Mouse (Mus musculus) midbrain, embryonic 14.5 days (tissue): Measurements from ENCODE around the gene Msrb1. TPM values are rescaled to one million over a fixed set of nuclear protein-coding genes. Genes with fewer than 3 reads are reported as not detected.
"Not testable (repeated sequence)": the region's sequence is repeated elsewhere in the genome, so short reads cannot be mapped to it uniquely, and the experiment has no call there.

ENCODE experiments used
- ATAC-seq: fragments of 200-750 bp; cut with Nextera tagmentation; 2 replicates; pipeline ENCODE4 v1.8.0; 2017; ENCODE audit warnings: moderate number of reproducible peaks, moderate library complexity; ENCODE audit not compliant: low FRiP score, low TSS enrichment
- DNase-seq: peaks from one replicate; pipeline ENCODE4 v3.0.0-alpha.2; 2015
- H3K27ac ChIP-seq: fragments of 300-500 bp; sonication (generic); replicated peaks from 2 replicates; pipeline ENCODE4 v1.5.1; 2014; ENCODE audit warnings: mild to moderate bottlenecking, low read depth, low read length, moderate library complexity
- H3K27me3 ChIP-seq: fragments of 300-500 bp; sonication (generic); 2 replicates; pipeline ENCODE4 v1.6.1; 2014; ENCODE audit warnings: low read length, control low read depth, mixed read lengths; ENCODE audit not compliant: control insufficient read depth, insufficient read depth
- H3K36me3 ChIP-seq: fragments of 300-500 bp; sonication (generic); 2 replicates; pipeline ENCODE4 v1.6.1; 2014; ENCODE audit warnings: low read length, control low read depth; ENCODE audit not compliant: control insufficient read depth, insufficient read depth
- H3K4me1 ChIP-seq: fragments of 300-500 bp; sonication (generic); 2 replicates; pipeline ENCODE4 v1.6.1; 2014; ENCODE audit warnings: mild to moderate bottlenecking, antibody characterized with exemption, low read length, control low read depth; ENCODE audit not compliant: control insufficient read depth, insufficient read depth
- H3K4me2 ChIP-seq: fragments of 300-500 bp; sonication (generic); 2 replicates; pipeline ENCODE4 v1.6.1; 2014; ENCODE audit warnings: mild to moderate bottlenecking, low read length, moderate library complexity
- H3K4me3 ChIP-seq: fragments of 300-500 bp; sonication (generic); replicated peaks from 2 replicates; pipeline ENCODE4 v1.5.1; 2014; ENCODE audit warnings: low read depth, low read length
- H3K9ac ChIP-seq: fragments of 300-500 bp; sonication (generic); replicated peaks from 2 replicates; pipeline ENCODE4 v1.6.1; 2014; ENCODE audit warnings: mild to moderate bottlenecking, low read length, moderate library complexity
- H3K9me3 ChIP-seq: fragments of 300-500 bp; sonication (generic); 2 replicates; pipeline ENCODE4 v1.6.1; 2016; ENCODE audit warnings: low read length, control low read depth, mixed read lengths; ENCODE audit not compliant: control insufficient read depth
- WGBS: fragments of 180-500 bp; shearing (Covaris S2); extraction: QIAGEN DNeasy Blood & Tissue Kit; methylation state at CpG from one replicate; pipeline ENCODE4 v1.1.7; 2014; 5-methylcytosine and 5-hydroxymethylcytosine counted together
- polyA plus RNA-seq: library from polyadenylated mRNA; unstranded; fragments of >200 nt; fragmentation: Nextera tagmentation; extraction: Ambion mirVana; gene quantifications from 2 replicates; pipeline ENCODE4 v1.2.1, GENCODE M21; 2014

Msrb1 gene
- polyA plus RNA-seq, 1 experiment from 2014 or later = 20.1 TPM

DNA sequence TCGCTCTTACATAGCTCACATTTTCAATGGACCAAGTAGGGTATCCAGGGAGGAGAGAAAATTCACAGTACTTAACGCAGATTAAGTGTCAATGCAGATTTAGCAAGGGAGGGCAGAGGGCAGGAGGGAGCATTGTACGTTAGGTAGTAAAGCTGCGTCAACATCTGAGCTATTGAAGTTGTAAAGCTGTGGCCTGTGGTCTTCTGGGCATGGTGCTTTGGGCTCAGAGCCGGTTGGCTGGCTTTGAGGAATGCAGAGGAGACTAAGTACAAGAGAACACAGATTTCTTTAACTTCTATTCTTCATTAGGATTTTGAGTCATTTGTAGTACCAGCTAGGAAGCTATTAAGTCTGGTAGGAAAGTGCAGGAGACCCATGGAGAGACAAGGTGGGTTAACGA is 20.9 kb upstream of the Msrb1 start:
- H3K4me3 ChIP-seq = no peak overlapping the region
- DNase-seq (no peak), ATAC-seq (no peak)
- no peaks in the 10 kb centered on the region for H3K9me3 ChIP-seq
- no peak overlapping the region for H3K4me2 ChIP-seq
- no peaks in the 10 kb centered on the region for H3K4me1 ChIP-seq
- H3K27ac ChIP-seq = no peak overlapping the region
- 11% methylated on average over 6 of the region's 6 CpGs for WGBS
- H3K9ac ChIP-seq = no peak overlapping the region
- H3K36me3 ChIP-seq = peaks cover 13% of the 10 kb centered on the region; the same call in 1 of the 2 replicates
- no peaks in the 10 kb centered on the region for H3K27me3 ChIP-seq

- no peak overlapping the region for H3K4me2 ChIP-seq
- ATAC-seq (no peak), DNase-seq (no peak)
- peaks cover 15% of the 10 kb centered on the region for H3K36me3 ChIP-seq
- no peak overlapping the region for H3K27ac ChIP-seq
- no peak overlapping the region for H3K4me3 ChIP-seq
- H3K4me1 ChIP-seq = no peaks in the 10 kb centered on the region
- H3K27me3 ChIP-seq = no peaks in the 10 kb centered on the region
- WGBS = 95% methylated on average over 15 of the region's 15 CpGs
- H3K9ac ChIP-seq = no peak overlapping the region
- no peaks in the 10 kb centered on the region for H3K9me3 ChIP-seq
These were observed 20.2 kb upstream of the Msrb1 start for GRCm38 (mm10) chr17:24716166-24716682.

DNA sequence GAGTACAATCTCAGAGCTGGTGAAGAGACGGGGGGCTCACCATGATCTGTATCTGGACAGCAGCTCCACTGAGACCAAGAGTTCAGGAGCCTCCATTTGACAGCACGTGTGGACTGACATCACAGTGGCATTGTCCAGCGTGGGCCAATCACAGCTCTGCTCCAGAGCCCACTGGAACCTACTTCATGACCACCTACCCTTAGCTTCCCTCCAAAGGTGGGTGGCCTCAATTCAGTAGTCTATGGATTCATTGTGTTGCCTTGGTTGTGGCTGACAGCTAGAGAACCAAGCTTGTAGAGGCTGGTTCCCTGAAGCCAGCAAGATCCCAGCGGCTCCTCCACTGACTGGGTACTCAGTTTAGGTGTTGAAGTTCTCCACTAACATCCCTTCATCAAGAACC is 18.5 kb upstream of the Msrb1 start, which contains the start of the genes Rnf151 and Rps2:
TSS of gene Rnf151 (minus strand) at position 121 of the 400 bp plus-strand sequence.
TSS of gene Rps2 (plus strand) at position 174 of the 400 bp plus-strand sequence.
- Histone ChIP-seq H3K9ac (no peak within 1 kb of the TSS; the same call in 1 of the 2 replicates), H3K4me1 (peaks cover under 1% of the 10 kb centered on the region; the same call in 1 of the 2 replicates), H3K27me3 (no peaks in the 10 kb centered on the region), H3K27ac (no peak within 1 kb of the TSS), H3K4me2 (peak within 1 kb of the TSS; percentile 84), H3K9me3 (no peaks in the 10 kb centered on the region), H3K36me3 (peaks cover 29% of the 10 kb centered on the region), H3K4me3 (peak within 1 kb of the TSS; percentile 85; the same call in 1 of the 2 replicates)
- DNase-seq (no peak), ATAC-seq (no peak)
- WGBS = 87% methylated on average over 4 of the region's 4 CpGs

DNA sequence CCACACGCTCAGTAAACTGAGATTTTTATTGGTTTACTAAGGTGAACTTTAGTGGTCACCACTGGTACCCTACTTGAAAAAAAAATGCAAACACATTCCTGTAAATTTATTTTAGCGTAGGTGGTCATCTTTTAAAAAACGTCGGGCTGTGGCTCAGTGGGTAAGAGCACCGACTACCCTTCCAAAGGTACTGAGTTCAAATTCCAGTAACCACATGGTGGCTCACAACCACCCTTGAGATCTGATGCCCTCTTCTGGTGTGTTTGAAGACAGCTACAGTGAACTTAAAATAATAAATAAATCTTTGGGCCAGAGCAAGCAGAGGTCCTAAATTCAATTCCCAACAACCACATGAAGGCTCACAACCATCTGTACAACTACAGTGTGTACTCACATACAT is 17.5 kb upstream of the Msrb1 start:
- not testable (repeated sequence) for DNase-seq
- H3K9ac ChIP-seq = peak overlapping the region; percentile 80; the same call in 1 of the 2 replicates

GRCm38 (mm10) chr17:24719494-24720222 is 16.8 kb upstream of the Msrb1 start:
- under 1% methylated on average over 61 of the region's 61 CpGs for WGBS
- H3K9me3 ChIP-seq = no peaks in the 10 kb centered on the region

More for the DNA sequence above, 17.5 kb upstream of the Msrb1 start:
- H3K9me3 ChIP-seq, ATAC-seq, H3K4me1 ChIP-seq, H3K27me3 ChIP-seq, H3K27ac ChIP-seq: not testable (repeated sequence)
- Histone ChIP-seq H3K36me3 (peaks cover 29% of the 10 kb centered on the region), H3K4me3 (peak overlapping the region; percentile 85), H3K4me2 (peak overlapping the region; percentile 84)
- 68% methylated on average over 5 of the region's 5 CpGs for WGBS

GRCm38 (mm10) chr17:24720616-24721015 is 15.8 kb upstream of the Msrb1 start:
- under 1% methylated on average over 11 of the region's 11 CpGs for WGBS
- Histone ChIP-seq H3K36me3 (peaks cover 24% of the 10 kb centered on the region), H3K4me3 (peak overlapping the region; percentile 85), H3K9ac (peak overlapping the region; percentile 77), H3K4me2 (peak overlapping the region; percentile 84)
- H3K4me1 ChIP-seq, DNase-seq, H3K27ac ChIP-seq, ATAC-seq, H3K27me3 ChIP-seq, H3K9me3 ChIP-seq: not testable (repeated sequence)

More at GRCm38 (mm10) chr17:24719494-24720222, 16.8 kb upstream of the Msrb1 start:
- Histone ChIP-seq H3K4me1 (peaks cover 9% of the 10 kb centered on the region), H3K27me3 (no peaks in the 10 kb centered on the region), H3K36me3 (peaks cover 29% of the 10 kb centered on the region), H3K9ac (peak overlapping the region; percentile 80), H3K4me2 (peak overlapping the region; percentile 84), H3K27ac (peak overlapping the region; percentile 84), H3K4me3 (peak overlapping the region; percentile 85)
- DNase-seq = peak; percentile 99
- ATAC-seq = peak; percentile 97

DNA sequence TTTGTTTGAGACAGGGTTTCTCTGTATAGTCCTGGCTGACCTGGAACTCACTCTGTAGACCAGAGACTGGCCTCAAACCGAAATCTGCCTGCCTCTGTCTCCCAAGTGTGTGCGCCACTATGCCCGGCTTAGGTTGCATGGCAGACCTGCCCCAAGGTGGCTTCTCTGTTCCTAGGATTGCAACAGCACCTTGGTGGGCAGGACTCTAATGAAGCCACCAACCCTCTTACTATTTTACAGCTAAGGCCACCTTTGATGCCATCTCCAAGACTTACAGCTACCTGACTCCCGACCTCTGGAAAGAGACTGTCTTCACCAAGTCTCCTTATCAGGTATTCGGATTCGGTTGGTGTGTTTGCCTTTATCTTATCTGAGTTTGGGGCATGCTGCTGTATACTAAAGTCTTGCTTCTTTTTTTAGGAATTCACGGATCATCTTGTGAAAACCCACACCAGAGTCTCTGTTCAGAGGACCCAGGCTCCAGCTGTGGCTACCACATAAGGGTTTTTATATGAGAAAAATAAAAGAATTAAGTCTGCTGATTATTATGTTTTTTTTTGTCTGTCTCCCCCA is 15.0 kb upstream of the Msrb1 start:
- WGBS = 71% methylated on average over 7 of the region's 7 CpGs
- not testable (repeated sequence) for H3K9me3 ChIP-seq, H3K4me1 ChIP-seq, ATAC-seq, DNase-seq, H3K27me3 ChIP-seq, H3K27ac ChIP-seq
- Histone ChIP-seq H3K9ac (peak overlapping the region; percentile 34; the same call in 1 of the 2 replicates), H3K4me3 (peak overlapping the region; percentile 19), H3K36me3 (peaks cover 17% of the 10 kb centered on the region), H3K4me2 (peak overlapping the region; percentile 84)

GRCm38 (mm10) chr17:24722220-24722924 is 14.1 kb upstream of the Msrb1 start:
- Histone ChIP-seq H3K36me3 (peaks cover 16% of the 10 kb centered on the region), H3K9me3 (no peaks in the 10 kb centered on the region), H3K4me1 (peaks cover 9% of the 10 kb centered on the region), H3K27me3 (no peaks in the 10 kb centered on the region), H3K27ac (no peak overlapping the region), H3K4me2 (peak overlapping the region; percentile 94; the same call in 1 of the 2 replicates), H3K9ac (no peak overlapping the region), H3K4me3 (no peak overlapping the region)
- DNase-seq (no peak), ATAC-seq (no peak)
- WGBS = 36% methylated on average over 13 of the region's 13 CpGs
